Mouse (Mus musculus) C2C12 (cell line): ENCODE results near the gene Angptl1.

Experiments
- CTCF ChIP-seq: IDR thresholded peaks from one replicate; pipeline ENCODE4 v1.5.1; 2011; ENCODE audit not compliant: control insufficient read depth, insufficient read depth, insufficient read length
- MYOG ChIP-seq: IDR thresholded peaks from one replicate; pipeline ENCODE4 v1.6.1; 2011; ENCODE audit not compliant: control insufficient read depth, insufficient read length; ENCODE audit errors: extremely low read depth
- USF1 ChIP-seq: IDR thresholded peaks from one replicate; pipeline ENCODE4 v1.6.1; 2011; ENCODE audit warnings: low read depth, mild to moderate bottlenecking, control low read depth, moderate library complexity

DNA sequence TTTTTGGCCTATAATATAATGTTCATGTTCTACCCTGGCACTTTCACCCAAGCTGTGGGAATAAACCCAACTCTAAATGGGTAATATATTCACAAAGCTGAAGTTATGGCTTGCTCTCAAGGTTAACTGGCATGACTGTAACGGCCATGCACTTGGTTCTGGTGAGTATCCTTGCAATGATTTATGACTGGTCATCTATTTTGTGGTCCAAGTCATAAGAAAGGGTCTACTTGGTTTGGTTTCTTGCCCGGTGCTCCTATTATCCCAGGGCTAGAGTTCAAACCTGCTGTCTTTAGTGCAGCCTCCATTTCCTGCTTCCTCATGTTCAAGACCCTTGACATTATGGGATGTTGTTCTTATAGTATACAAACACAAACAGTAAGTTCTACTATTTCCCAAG lies 46.4 kb downstream of the Angptl1 start:
- TF ChIP-seq MYOG (no peak), CTCF (no peak), USF1 (no peak)
